Mouse (Mus musculus): ENCODE measurements around the gene Hist1h3b. TPM values are rescaled to one million over a fixed set of nuclear protein-coding genes. Genes with fewer than 3 reads are reported as not detected.

The Hist1h3b gene
- polyA plus RNA-seq, 3 experiments from 2014 or later: 1.1 TPM; not detected in 2

GRCm38 (mm10) chr13:23799405-23799804 is 47.3 kb downstream of the Hist1h3b start:
- no peak for ATAC-seq

Other genes with a start within 250 kb of the Hist1h3b start
- 1 to 10 TPM; 3.9 to 8.3 (median 7.0) TPM for gene Hist1h4h, start 221.2 kb upstream of the Hist1h3b start, polyA plus RNA-seq (2017; shearing (Covaris generic))
- gene Hist1h2af, start 218.4 kb upstream of the Hist1h3b start, polyA plus RNA-seq (2017; shearing (Covaris generic)): not detected
- gene Hist1h3g, start 216.8 kb upstream of the Hist1h3b start, polyA plus RNA-seq (2017; shearing (Covaris generic)): 1 to 10 TPM in 1 of 3 experiments, not detected in 2; 1.5 TPM
- gene Hist1h2bh, start 208.9 kb upstream of the Hist1h3b start, polyA plus RNA-seq (2017; shearing (Covaris generic)): under 1 TPM in 2 of 3 experiments, not detected in 1; 0.38 to 0.89 TPM
- 1 to 10 TPM in 1 of 3 experiments, under 1 TPM in 2; 0.73 to 1.5 (median 0.74) TPM for gene Hist1h3f, start 208.2 kb upstream of the Hist1h3b start, polyA plus RNA-seq (2017; shearing (Covaris generic))
- gene Hist1h4f, start 200.6 kb upstream of the Hist1h3b start, polyA plus RNA-seq (2017; shearing (Covaris generic)): 1 to 10 TPM in 1 of 3 experiments, not detected in 2; 3.2 TPM
- gene Hist1h1d, start 199.0 kb upstream of the Hist1h3b start, polyA plus RNA-seq (2017; shearing (Covaris generic)): under 1 TPM; 0.20 to 0.36 (median 0.34) TPM
- 1 to 10 TPM in 2 of 3 experiments, under 1 TPM in 1; 0.89 to 4.0 (median 4.0) TPM for gene Hist1h3e, start 189.9 kb upstream of the Hist1h3b start, polyA plus RNA-seq (2017; shearing (Covaris generic))
- gene Hist1h2ae, start 181.0 kb upstream of the Hist1h3b start, polyA plus RNA-seq (2017; shearing (Covaris generic)): 100 to 1,000 TPM in 1 of 3 experiments, 10 to 100 TPM in 1, 1 to 10 TPM in 1; 5.9 to 223 (median 14.6) TPM
- gene Hist1h2bg, start 180.9 kb upstream of the Hist1h3b start, polyA plus RNA-seq (2017; shearing (Covaris generic)): 10 to 100 TPM in 1 of 3 experiments, 1 to 10 TPM in 2; 2.4 to 13.2 (median 9.8) TPM
- gene Hist1h2bf, start 178.1 kb upstream of the Hist1h3b start, polyA plus RNA-seq (2017; shearing (Covaris generic)): not detected
- under 1 TPM in 1 of 3 experiments, not detected in 2; 0.99 TPM for gene Hist1h2ad, start 177.9 kb upstream of the Hist1h3b start, polyA plus RNA-seq (2017; shearing (Covaris generic))
- gene Hist1h3d, start 176.5 kb upstream of the Hist1h3b start, polyA plus RNA-seq (2017; shearing (Covaris generic)): 1 to 10 TPM in 1 of 3 experiments, under 1 TPM in 1, not detected in 1; 0.56 to 1.3 TPM
- gene Hist1h4d, start 170.7 kb upstream of the Hist1h3b start, polyA plus RNA-seq (2017; shearing (Covaris generic)): 10 to 100 TPM; 20.7 to 55.4 (median 27.7) TPM
- 1 to 10 TPM in 2 of 3 experiments, under 1 TPM in 1; 0.92 to 3.6 (median 3.0) TPM for gene Hist1h2be, start 131.1 kb upstream of the Hist1h3b start, polyA plus RNA-seq (2017; shearing (Covaris generic))
- 10 to 100 TPM in 1 of 3 experiments, 1 to 10 TPM in 2; 6.7 to 25.3 (median 9.4) TPM for gene Hist1h1e, start 129.7 kb upstream of the Hist1h3b start, polyA plus RNA-seq (2017; shearing (Covaris generic))
- gene Hist1h2ac, start 68.3 kb upstream of the Hist1h3b start, polyA plus RNA-seq (2017; shearing (Covaris generic)): under 1 TPM; 0.43 to 0.47 (median 0.47) TPM
- 1 to 10 TPM in 2 of 3 experiments, under 1 TPM in 1; 0.52 to 3.6 (median 3.3) TPM for gene Hist1h2bc, start 68.1 kb upstream of the Hist1h3b start, polyA plus RNA-seq (2017; shearing (Covaris generic))
- not detected for gene Hist1h1t, start 56.5 kb upstream of the Hist1h3b start, polyA plus RNA-seq (2017; shearing (Covaris generic))
- 1 to 10 TPM; 2.1 to 9.3 (median 4.2) TPM for gene Hist1h4c, start 53.8 kb upstream of the Hist1h3b start, polyA plus RNA-seq (2017; shearing (Covaris generic))
- gene Hfe, start 41.4 kb upstream of the Hist1h3b start, polyA plus RNA-seq (2017; shearing (Covaris generic)): 1 to 10 TPM in 1 of 3 experiments, under 1 TPM in 1, not detected in 1; 0.32 to 1.7 TPM
- gene Hist1h1c, start 13.5 kb upstream of the Hist1h3b start, polyA plus RNA-seq (2017; shearing (Covaris generic)): 10 to 100 TPM in 2 of 3 experiments, 1 to 10 TPM in 1; 8.7 to 14.8 (median 11.1) TPM
- 1 to 10 TPM in 1 of 3 experiments, not detected in 2; 2.5 TPM for gene Hist1h3c, start 6.7 kb upstream of the Hist1h3b start, polyA plus RNA-seq (2017; shearing (Covaris generic))
- 1 to 10 TPM in 2 of 3 experiments, not detected in 1; 2.5 to 2.8 TPM for gene Hist1h2bb, start 5.5 kb upstream of the Hist1h3b start, polyA plus RNA-seq (2017; shearing (Covaris generic))
- gene Hist1h2ab, start 1.1 kb upstream of the Hist1h3b start, polyA plus RNA-seq (2017; shearing (Covaris generic)): 10 to 100 TPM in 1 of 3 experiments, not detected in 2; 14.8 TPM
- 10 to 100 TPM in 1 of 3 experiments, 1 to 10 TPM in 1, not detected in 1; 4.1 to 20.2 TPM for gene Hist1h4b, start 4.7 kb downstream of the Hist1h3b start, polyA plus RNA-seq (2017; shearing (Covaris generic))
- gene Hist1h4a, start 9.0 kb downstream of the Hist1h3b start, polyA plus RNA-seq (2017; shearing (Covaris generic)): 1 to 10 TPM in 1 of 3 experiments, not detected in 2; 3.1 TPM
- gene Hist1h3a, start 10.1 kb downstream of the Hist1h3b start, polyA plus RNA-seq (2017; shearing (Covaris generic)): 1 to 10 TPM in 1 of 3 experiments, not detected in 2; 1.6 TPM
- 1 to 10 TPM; 2.5 to 6.1 (median 3.4) TPM for gene Hist1h1a, start 11.4 kb downstream of the Hist1h3b start, polyA plus RNA-seq (2017; shearing (Covaris generic))
- not detected for gene Trim38, start 17.6 kb downstream of the Hist1h3b start, polyA plus RNA-seq (2017; shearing (Covaris generic))
- gene Slc17a2, start 54.7 kb downstream of the Hist1h3b start, polyA plus RNA-seq (2017; shearing (Covaris generic)): not detected
- not detected for gene Slc17a3, start 87.2 kb downstream of the Hist1h3b start, polyA plus RNA-seq (2017; shearing (Covaris generic))
- gene Slc17a1, start 115.5 kb downstream of the Hist1h3b start, polyA plus RNA-seq (2017; shearing (Covaris generic)): not detected
- gene Slc17a4, start 162.7 kb downstream of the Hist1h3b start, polyA plus RNA-seq (2017; shearing (Covaris generic)): under 1 TPM in 1 of 3 experiments, not detected in 2; 0.12 TPM
- not detected for gene Hist1h2ba, start 181.9 kb downstream of the Hist1h3b start, polyA plus RNA-seq (2017; shearing (Covaris generic))
- not detected for gene Hist1h2aa, start 182.2 kb downstream of the Hist1h3b start, polyA plus RNA-seq (2017; shearing (Covaris generic))
- gene Scgn, start 238.9 kb downstream of the Hist1h3b start, polyA plus RNA-seq (2017; shearing (Covaris generic)): not detected